Mouse (Mus musculus): Measurements from ENCODE around the gene Arhgap15.

Arhgap15 gene

DNA sequence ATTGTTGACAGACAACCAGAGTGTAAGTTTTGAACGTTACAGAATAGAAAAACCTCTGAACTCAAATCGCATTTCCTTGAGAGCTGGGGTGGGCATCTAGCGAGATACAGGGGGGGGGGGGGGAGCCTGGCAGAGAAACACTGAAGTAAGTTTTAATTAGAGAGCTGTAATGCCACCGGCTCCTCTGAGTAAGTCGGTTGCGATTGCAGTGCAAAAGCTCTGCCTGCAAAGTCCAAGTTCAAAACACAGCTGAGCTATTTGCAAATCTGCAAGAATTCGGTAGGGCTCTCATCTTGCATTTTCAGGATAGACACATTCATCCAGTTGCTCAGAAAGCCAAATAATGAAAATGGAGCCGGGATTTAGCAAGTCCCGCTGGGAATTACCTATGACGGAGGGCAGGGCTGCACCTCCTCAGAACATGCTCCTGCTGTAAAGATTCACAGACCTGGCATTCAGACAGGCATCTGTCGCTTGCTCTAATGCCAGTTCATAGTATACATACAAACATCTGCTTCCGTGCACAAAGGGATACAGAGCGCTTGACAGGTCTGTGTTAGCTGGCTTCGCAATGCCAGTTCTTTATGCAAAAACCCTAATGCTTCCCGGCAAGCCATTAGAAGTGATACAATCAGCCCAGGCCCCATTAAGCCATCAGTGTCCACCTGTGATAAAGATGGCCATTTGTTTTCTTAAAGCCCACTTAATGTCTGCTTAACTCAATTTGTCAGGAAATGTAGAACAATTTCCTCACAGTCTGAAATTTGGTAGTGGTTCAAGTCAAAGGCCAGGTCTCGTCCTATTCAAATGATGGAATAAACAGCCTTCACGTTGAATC lies 556.6 kb downstream of the Arhgap15 start:
- DNase-seq (ENCODE audit: low spot score): no peak

DNA sequence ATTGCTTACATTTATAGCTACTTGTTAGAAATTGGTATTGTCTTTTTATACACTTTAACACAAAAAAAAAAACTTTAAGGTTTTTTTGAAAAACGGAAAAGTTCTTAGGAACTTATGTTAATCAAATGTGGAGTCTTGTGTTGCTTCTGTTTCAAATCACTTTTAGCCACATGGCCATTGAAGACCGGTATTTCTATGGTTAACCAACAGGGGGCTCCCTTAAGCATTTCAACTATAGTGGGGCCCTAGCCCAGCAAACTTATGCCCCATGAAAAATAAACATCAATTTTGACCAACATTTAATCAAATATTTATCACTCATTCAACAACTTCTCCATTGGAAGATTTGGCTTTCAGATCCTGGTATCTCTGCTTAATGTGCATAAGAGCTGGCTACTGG lies 557.5 kb downstream of the Arhgap15 start:
- DNase-seq (ENCODE audit: low spot score): no peak

DNA sequence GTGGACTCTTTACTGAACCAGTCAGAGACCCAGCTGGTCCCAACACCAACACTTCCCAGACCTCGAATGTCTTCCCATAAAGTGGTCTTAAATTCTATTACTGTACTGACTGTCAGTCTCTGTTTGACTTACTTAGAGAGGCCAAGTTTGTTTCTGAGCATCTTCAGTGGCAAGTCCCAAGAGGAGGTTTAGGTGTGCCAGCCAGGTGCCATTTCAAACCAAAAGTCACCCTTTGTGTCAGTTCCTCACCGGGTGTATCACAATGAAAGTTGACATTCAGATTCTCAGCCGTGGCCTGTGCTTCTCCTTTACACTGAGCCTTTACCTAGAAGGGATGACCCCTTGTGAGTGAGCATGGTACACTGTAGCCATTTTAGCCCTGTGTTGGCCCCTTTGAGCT lies 560.5 kb downstream of the Arhgap15 start:
- DNase-seq (ENCODE audit: low spot score): no peak

DNA sequence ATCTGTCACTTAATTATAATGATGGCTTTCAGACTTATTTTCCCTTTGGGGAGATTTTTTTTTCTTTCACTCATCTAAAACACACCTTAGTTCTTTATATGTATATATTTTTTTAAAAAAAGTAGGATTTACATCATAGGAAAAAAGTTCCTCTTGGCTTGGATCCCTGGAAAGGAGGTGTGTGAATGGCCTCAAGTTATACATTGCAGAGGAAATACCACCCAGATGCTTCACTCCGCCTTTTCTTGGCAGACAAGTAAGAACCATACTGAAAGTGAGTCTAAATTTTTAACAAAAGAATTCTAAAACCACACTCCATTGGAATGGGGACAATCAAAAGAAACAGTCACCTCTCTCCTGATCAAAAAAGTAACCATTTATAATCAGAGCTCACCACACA lies 560.9 kb downstream of the Arhgap15 start:
- no peak for DNase-seq (ENCODE audit: low spot score)

- DNase-seq (ENCODE audit: low spot score): no peak
These were observed 561.6 kb downstream of the Arhgap15 start for GRCm38 (mm10) chr2:44310095-44310748.

- no peak for DNase-seq (ENCODE audit: low spot score)
These were observed 562.6 kb downstream of the Arhgap15 start for GRCm38 (mm10) chr2:44311216-44311615.

- DNase-seq (ENCODE audit: low spot score): no peak
These were observed 564.9 kb downstream of the Arhgap15 start for GRCm38 (mm10) chr2:44313573-44313972.

- DNase-seq (ENCODE audit: low spot score): no peak
These were observed 569.8 kb downstream of the Arhgap15 start for GRCm38 (mm10) chr2:44318436-44318835.

DNA sequence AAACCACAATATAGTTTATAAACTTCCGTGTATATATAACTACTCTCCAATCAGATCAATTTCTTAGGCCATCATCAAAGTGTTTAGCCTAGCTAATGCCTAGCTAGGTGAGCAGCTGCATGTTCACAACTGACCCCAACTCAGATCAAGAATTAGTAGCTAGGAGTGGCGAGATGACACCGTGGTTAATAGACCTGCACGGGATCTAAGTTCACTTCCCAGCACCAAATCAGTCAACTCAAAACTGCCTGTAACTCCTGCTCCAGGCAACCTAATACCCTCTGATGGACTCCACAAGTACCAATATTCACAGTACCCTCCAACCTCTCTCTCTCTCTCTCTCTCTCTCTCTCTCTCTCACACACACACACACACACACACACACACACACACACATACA lies 570.9 kb downstream of the Arhgap15 start:
- DNase-seq (ENCODE audit: low spot score): no peak

DNA sequence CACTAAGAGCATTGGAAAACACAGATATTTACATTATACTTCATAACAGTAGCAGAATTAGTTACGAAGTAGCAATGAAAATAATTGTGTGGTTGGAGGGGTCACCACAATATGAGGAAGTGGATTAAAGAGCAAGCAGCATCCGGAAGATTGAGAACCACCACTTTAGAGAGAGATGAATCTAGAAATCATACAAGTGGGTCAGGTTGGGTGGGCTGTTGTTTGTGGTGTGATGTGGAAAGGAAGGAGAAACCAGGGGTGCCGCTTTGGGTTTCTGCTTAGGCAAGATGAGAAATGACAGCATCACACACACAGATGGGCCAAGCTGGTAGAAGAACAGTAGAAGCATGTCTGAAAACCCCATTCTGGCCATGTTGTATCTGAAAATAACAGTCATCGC lies 575.2 kb downstream of the Arhgap15 start:
- DNase-seq (ENCODE audit: low spot score): no peak

- no peak for DNase-seq (ENCODE audit: low spot score)
These were observed 584.7 kb downstream of the Arhgap15 start for GRCm38 (mm10) chr2:44333295-44333694.

DNA sequence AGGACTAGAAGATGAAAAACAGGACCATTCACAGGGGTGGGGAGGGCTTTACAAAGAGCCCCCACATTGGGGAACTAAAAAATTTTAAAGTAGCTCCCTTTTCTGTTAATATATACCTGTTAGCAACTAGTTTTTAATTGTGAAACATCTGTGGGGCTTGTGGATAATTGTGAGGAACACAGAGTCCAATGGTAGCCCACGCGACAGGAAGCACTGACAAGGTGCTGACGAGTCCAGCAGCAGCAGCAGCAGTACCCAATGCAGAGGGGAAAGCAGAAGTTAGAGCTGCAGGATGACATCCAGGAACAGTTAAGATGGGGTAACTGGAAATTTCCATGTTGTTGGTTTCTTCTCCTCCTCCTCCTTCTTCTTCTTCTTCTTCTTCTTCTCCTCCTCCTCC lies 585.4 kb downstream of the Arhgap15 start:
- DNase-seq (ENCODE audit: low spot score): no peak

- no peak for DNase-seq (ENCODE audit: low spot score)
These were observed 585.9 kb downstream of the Arhgap15 start for GRCm38 (mm10) chr2:44334517-44334916.

DNA sequence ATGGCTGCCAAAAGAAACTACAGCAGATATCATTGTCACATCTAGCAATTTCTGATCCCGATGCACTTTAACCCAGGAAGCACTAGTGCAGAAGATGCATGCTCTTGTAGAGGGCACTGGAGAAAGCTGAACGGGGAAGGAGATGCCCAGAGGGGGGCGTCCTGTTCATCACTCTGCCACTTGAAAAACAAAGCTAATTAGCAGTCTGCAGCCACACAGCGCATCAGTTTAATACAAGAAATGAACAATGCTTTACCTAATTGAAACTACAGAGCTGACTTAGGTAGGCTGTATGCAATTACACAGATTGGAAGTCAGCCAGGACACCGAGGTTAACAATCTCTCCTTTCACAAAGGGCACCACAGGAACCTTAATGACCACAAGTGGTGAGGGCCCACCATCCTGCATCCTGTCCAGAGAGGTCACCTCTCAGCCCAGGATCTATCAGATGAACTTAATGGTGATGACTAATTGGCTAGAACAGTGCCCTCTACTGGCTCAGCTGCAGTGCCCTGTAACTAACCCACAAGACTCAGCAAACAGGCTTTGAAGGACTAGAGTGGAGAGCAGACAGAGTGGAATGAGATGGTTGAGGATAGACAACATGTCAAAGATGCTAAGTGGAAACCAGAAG lies 588.2 kb downstream of the Arhgap15 start:
- DNase-seq (ENCODE audit: low spot score): no peak

DNA sequence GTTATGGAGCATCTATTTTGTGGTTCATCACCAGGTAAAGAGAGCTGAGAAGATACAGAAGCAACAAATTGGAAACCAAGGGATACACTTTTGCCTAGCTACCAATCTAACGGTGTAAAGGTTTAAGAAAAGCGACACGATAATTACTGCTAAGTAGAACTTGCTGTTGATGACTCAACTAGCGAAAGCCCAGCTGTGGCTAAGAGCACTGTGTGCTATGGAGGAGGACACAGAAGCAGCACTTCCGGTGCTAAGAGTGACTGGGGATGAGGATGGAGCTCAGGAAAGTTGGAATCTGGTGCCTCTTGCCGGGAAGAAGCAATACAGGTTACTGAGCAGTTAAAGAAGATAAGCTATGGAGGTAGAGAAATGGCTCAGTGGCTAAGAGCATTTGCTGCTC lies 589.8 kb downstream of the Arhgap15 start:
- DNase-seq (ENCODE audit: low spot score): no peak

GRCm38 (mm10) chr2:44341091-44341571 lies 592.5 kb downstream of the Arhgap15 start:
- DNase-seq (ENCODE audit: low spot score): peak; percentile 46

- DNase-seq (ENCODE audit: low spot score): no peak
These were observed 596.2 kb downstream of the Arhgap15 start for GRCm38 (mm10) chr2:44344861-44345260.

DNA sequence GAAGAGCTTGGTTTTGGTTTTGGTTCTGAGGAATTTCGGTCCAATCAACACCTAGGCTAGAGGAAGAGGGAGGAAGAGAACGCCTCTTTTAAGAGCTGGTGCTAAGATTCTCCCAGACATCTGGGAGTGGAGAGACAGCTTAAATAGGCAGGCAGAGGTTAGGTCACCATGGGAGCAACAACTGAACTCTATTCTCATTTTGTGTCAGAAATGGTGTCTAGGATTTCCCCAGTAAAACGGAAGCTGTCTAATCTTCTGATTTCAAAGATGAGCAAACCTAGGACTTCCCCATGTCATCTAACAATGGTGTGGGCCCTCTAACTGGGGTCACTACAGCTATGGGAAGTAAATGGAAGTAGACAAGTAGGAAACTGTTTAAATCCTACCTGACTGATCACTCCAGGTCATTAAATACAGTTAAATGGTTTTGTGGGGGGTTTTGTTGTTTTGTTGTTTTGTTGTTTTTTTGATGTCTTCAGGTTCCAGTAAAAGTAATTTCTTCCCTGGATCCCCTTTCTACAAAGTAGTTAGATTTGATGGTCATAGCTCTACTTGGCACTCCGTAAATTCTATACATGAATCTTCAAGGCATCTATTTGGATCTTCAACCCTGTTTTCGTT lies 596.8 kb downstream of the Arhgap15 start:
- DNase-seq (ENCODE audit: low spot score): no peak

DNA sequence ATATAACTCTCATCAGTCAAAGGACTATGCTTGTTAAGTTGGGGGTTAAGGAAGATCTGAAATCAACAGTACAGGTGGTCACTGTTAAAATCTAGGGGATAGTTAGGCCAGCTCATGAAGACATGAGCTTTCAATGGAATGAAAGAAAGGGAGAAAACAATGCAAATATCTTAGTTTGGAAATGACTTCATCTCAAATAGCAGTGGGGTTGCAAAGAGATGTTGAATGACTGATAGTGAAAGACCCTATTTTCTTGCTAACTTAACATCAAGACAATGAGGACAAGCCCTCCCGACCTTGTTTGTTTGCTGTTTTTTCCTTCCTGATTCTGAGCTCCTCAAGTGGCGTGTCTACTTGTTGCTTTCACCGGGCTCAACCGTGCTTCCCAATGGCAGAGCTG lies 597.6 kb downstream of the Arhgap15 start:
- DNase-seq (ENCODE audit: low spot score): no peak

DNA sequence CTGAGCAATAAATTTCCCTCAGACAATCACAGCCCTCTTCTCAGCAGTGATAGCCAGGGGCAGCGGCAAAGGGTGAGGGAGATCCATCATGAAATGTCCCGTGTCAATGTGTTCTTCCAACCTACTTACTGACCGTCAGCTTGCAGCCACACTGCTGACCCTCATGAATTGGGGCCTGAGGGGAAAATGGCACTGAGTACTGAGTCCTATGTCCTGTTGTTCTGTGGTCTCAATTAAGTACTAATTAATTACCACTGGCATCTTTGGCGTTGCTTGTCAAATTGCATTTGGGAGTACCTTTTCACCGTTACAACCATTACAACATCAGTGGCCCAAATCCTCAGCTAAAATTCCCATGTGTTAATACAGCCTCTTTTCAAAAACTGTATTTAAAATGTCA lies 599.2 kb downstream of the Arhgap15 start:
- no peak for DNase-seq (ENCODE audit: low spot score)

DNA sequence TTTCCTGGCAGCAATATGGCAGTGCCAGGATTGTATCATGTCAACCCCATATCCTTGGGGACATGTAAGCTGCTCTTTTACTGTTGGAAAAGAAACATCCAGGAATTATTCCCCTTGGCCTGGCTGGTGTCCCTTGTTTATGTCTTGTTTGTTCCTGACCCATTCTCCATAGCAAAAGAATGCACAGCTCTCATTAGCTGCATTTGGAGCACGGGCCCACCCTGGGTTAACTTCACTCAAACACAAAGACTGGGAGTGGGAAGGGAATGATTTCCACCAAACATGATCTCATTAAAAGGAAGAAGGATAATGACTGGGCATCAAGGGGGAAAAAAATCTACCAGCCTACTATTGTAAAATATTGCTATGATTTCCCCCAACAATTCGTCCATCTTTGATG lies 600.5 kb downstream of the Arhgap15 start:
- DNase-seq (ENCODE audit: low spot score): no peak

DNA sequence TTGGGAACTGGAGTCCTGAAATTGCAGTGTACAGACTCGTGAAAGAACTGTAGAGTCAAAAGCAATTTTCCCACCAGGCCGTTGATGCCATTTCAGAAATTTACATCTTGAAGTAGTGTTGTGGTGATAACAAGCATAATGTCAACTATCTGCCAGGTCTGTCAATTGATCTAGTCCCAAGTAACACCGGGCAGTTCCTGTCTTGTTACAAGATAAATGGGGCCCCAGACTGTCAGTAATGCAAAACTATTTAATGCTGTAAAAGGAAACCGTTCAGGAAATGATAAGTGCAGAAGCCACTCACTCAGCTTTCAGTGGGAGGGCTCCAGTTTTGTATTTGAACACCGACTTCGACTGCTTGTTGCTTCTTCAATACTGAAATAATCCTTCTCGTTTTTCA lies 604.3 kb downstream of the Arhgap15 start:
- no peak for DNase-seq (ENCODE audit: low spot score)

DNA sequence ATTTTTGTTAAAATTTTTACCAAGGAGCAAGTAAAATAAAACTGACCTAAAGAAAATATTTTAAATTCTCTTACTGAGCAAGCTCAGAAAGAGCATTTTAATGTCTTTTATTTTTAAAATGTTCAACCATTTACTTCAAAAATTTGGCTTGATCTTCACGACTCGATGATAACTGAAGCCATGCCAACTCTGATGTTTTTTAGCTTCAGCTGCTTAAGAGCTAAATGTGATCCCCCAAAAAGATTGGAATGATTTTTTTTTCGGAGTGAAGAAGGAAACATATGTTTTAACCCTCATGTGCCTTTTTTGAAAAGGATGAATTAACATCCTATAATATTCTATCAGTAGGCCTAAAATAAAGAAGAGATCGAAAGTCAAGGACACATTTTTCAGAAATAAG lies 605.0 kb downstream of the Arhgap15 start:
- DNase-seq (ENCODE audit: low spot score): no peak
